Mouse (Mus musculus): ENCODE measurements at regions not wholly inside any gene's neighbourhood (a gene's known extent, or its start where the extent isn't known, plus 50 kb on each side); places are given as distances from the start of the nearest gene placed in this dataset.

GRCm38 (mm10) chr13:70193270-70193669, 391.1 kb downstream of the Med10 start:
- no peak for TF ChIP-seq CTCF (conservative IDR thresholded peaks at IDR 0.05; ENCODE audit: low read length)
- TF ChIP-seq POU5F1 (IDR thresholded peaks at IDR 0.05; ENCODE audit: borderline replicate concordance, low read length) = no peak

Measured in E14TG2a.4 (cell line).